Mouse (Mus musculus) gonadal fat pad, adult 2 months (tissue): Measurements from ENCODE around the gene Lrrc57. TPM values are rescaled to one million over a fixed set of nuclear protein-coding genes. Genes with fewer than 3 reads are reported as not detected.

Source experiments
- polyA plus RNA-seq: library from polyadenylated mRNA; depleted of rRNA; stranded (reverse); fragments of >200 nt; gene quantifications from 2 replicates; pipeline ENCODE4 v1.2.3, GENCODE M21; 2012; rRNA removed

The Lrrc57 gene
- polyA plus RNA-seq, 1 experiment: 13.8 TPM

Other genes with a start within 250 kb of the Lrrc57 start
- gene Ganc, start 205.6 kb downstream of the Lrrc57 start, polyA plus RNA-seq: 20.1 and 27.0 TPM in 2 replicates
- 12.9 and 13.8 TPM in 2 replicates for gene Tmem87a, start 205.4 kb downstream of the Lrrc57 start, polyA plus RNA-seq
- gene Capn3, start 153.5 kb downstream of the Lrrc57 start, polyA plus RNA-seq: 12.0 and 25.0 TPM in 2 replicates
- 71.4 and 83.2 TPM in 2 replicates for gene Zfp106, start 45.7 kb downstream of the Lrrc57 start, polyA plus RNA-seq
- 10.0 and 10.8 TPM in 2 replicates for gene Snap23, start 41.8 kb downstream of the Lrrc57 start, polyA plus RNA-seq
- gene Haus2, start 137 bp downstream of the Lrrc57 start, polyA plus RNA-seq: 3.4 and 4.7 TPM in 2 replicates
- gene Stard9, start 19.6 kb upstream of the Lrrc57 start, polyA plus RNA-seq: 7.0 and 9.9 TPM in 2 replicates
- 13.9 and 16.4 TPM in 2 replicates for gene Cdan1, start 240.6 kb upstream of the Lrrc57 start, polyA plus RNA-seq
- gene Ttbk2, start 241.1 kb upstream of the Lrrc57 start, polyA plus RNA-seq: 3.1 and 3.9 TPM in 2 replicates